Mouse (Mus musculus): ENCODE measurements around the gene Grid2. TPM values are rescaled to one million over a fixed set of nuclear protein-coding genes. Genes with fewer than 3 reads are reported as not detected.

Gene Grid2
- polyA plus RNA-seq, 1 experiment from 2014 or later = 0.76 TPM

DNA sequence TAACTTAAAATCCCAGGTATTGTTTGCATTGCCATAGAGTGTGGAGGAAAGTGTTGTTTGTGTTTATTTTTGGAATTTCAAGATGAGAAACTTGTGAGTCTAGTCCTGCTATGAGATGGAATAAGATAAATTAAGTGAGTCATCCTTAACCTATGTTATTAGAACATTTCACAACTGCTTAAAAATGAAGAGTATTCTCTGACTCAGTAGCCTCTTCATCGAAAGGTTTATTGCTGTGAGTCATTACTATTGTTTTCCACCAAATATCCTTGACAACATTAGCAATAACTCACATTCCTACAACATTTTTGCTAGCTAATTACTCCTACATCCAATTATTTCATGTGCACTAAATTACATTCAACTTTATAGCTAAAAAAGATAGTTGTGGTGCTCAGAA, 91.3 kb downstream of the Grid2 start:
- ATAC-seq (replicated peaks; ENCODE audit: insufficient number of reproducible peaks, low FRiP score, low TSS enrichment) = no peak
- H3K27ac ChIP-seq (ENCODE audit: low read depth, low read length) = no peak overlapping the region
- no peaks in the 10 kb centered on the region for H3K36me3 ChIP-seq (ENCODE audit: control insufficient read depth, insufficient read depth, low read length)
- WGBS (ENCODE audit: insufficient replicate concordance) = 63% methylated on average over 1 of the region's 1 CpGs
- no peaks in the 10 kb centered on the region for H3K9me3 ChIP-seq (replicated peaks; ENCODE audit: control insufficient read depth, low read length)
- no peaks in the 10 kb centered on the region for H3K27me3 ChIP-seq (ENCODE audit: control insufficient read depth, insufficient read depth, low read length)
- H3K4me1 ChIP-seq (ENCODE audit: control insufficient read depth, insufficient read depth, low read length) = no peaks in the 10 kb centered on the region
- H3K9ac ChIP-seq (ENCODE audit: low read depth, low read length) = no peak overlapping the region
- no peak overlapping the region for H3K4me2 ChIP-seq
- no peak overlapping the region for H3K4me3 ChIP-seq (ENCODE audit: low read depth, low read length)

DNA sequence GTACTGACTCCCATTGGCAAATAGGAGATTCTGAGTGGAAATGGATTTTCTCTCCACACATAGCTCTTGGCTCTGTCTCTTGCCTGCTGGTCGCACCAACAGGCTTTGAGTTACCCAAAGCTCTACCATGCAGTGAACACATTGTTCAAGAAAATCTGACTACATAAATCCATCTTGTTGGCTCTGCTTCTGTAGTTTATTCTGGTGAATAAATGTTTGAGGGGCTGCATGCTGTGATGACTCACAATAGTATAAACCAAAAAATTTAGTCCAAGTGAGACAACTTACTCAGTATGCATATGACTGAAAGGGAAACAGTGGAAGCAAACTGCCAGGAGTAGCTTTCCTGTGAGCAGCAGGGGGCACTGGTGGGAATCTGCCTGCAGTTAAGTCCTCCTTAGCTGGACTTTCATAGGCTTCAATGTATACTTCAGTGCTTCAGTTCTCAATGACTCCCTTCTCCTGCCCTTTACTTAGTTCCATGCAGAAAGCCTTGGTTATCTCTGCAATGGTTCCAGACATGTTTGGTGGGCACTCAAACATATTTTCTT, 125.5 kb downstream of the Grid2 start:
- H3K27me3 ChIP-seq (ENCODE audit: control insufficient read depth, insufficient read depth, low read length) = no peaks in the 10 kb centered on the region
- ATAC-seq (replicated peaks; ENCODE audit: insufficient number of reproducible peaks, low FRiP score, low TSS enrichment) = no peak
- H3K27ac ChIP-seq (ENCODE audit: low read depth, low read length) = no peak overlapping the region
- no peak overlapping the region for H3K9ac ChIP-seq (ENCODE audit: low read depth, low read length)
- WGBS (ENCODE audit: insufficient replicate concordance) = 72% methylated on average over 1 of the region's 1 CpGs
- H3K4me2 ChIP-seq = no peak overlapping the region
- H3K4me3 ChIP-seq (ENCODE audit: low read depth, low read length) = no peak overlapping the region
- H3K36me3 ChIP-seq (ENCODE audit: control insufficient read depth, insufficient read depth, low read length) = no peaks in the 10 kb centered on the region
- no peaks in the 10 kb centered on the region for H3K9me3 ChIP-seq (replicated peaks; ENCODE audit: control insufficient read depth, low read length)
- H3K4me1 ChIP-seq (ENCODE audit: control insufficient read depth, insufficient read depth, low read length) = no peaks in the 10 kb centered on the region

DNA sequence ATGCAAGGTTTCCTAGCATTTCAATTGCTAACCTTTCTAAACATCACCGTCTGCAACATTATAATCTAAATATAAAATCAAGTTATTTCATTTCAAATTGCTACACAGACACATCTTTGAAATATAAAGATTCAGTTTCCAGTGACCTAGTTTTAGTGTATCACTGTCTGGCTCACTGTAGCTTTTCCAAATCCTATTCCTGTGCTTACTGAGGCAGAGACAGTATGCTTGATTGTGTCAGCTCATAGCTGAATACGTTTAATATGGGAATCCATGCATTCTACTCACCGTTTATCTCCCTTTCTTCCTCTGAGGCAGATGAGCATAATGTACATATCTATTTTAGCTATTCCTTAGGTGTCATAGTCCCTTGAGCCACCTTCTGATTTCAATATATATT, 146.0 kb downstream of the Grid2 start:
- Histone ChIP-seq H3K9ac (ENCODE audit: low read depth, low read length) (no peak overlapping the region), H3K36me3 (ENCODE audit: control insufficient read depth, insufficient read depth, low read length) (no peaks in the 10 kb centered on the region), H3K4me3 (ENCODE audit: low read depth, low read length) (no peak overlapping the region), H3K27me3 (ENCODE audit: control insufficient read depth, insufficient read depth, low read length) (no peaks in the 10 kb centered on the region), H3K9me3 (replicated peaks; ENCODE audit: control insufficient read depth, low read length) (no peaks in the 10 kb centered on the region), H3K4me2 (no peak overlapping the region), H3K4me1 (ENCODE audit: control insufficient read depth, insufficient read depth, low read length) (no peaks in the 10 kb centered on the region), H3K27ac (ENCODE audit: low read depth, low read length) (no peak overlapping the region)
- ATAC-seq (replicated peaks; ENCODE audit: insufficient number of reproducible peaks, low FRiP score, low TSS enrichment) = no peak
- 75% methylated on average over 3 of the region's 3 CpGs for WGBS (ENCODE audit: insufficient replicate concordance)

DNA sequence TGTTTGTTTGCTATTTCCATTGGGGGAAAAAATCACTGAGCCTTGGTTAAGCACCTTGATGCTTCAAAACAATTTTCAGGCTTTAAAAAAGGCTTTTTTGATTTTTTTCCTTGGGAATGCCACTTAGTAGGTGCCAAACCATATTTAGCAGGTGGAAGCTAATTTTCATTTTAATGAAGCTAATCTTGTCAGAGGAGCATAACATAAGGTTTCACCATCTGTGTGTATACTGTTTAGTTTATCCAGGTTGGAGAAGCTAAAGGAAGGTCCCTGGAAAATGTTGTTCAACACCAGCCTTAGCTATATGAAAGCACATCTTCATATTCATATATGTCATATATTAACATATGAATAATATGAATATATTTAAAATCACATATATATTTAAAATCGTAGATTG, 161.9 kb downstream of the Grid2 start:
- Histone ChIP-seq H3K4me3 (ENCODE audit: low read depth, low read length) (no peak overlapping the region), H3K9ac (ENCODE audit: low read depth, low read length) (no peak overlapping the region), H3K36me3 (ENCODE audit: control insufficient read depth, insufficient read depth, low read length) (no peaks in the 10 kb centered on the region), H3K27ac (ENCODE audit: low read depth, low read length) (no peak overlapping the region), H3K4me2 (no peak overlapping the region), H3K4me1 (ENCODE audit: control insufficient read depth, insufficient read depth, low read length) (no peaks in the 10 kb centered on the region), H3K9me3 (replicated peaks; ENCODE audit: control insufficient read depth, low read length) (no peaks in the 10 kb centered on the region), H3K27me3 (ENCODE audit: control insufficient read depth, insufficient read depth, low read length) (no peaks in the 10 kb centered on the region)
- ATAC-seq (replicated peaks; ENCODE audit: insufficient number of reproducible peaks, low FRiP score, low TSS enrichment) = no peak
- WGBS (ENCODE audit: insufficient replicate concordance) = 75% methylated on average over 1 of the region's 1 CpGs

DNA sequence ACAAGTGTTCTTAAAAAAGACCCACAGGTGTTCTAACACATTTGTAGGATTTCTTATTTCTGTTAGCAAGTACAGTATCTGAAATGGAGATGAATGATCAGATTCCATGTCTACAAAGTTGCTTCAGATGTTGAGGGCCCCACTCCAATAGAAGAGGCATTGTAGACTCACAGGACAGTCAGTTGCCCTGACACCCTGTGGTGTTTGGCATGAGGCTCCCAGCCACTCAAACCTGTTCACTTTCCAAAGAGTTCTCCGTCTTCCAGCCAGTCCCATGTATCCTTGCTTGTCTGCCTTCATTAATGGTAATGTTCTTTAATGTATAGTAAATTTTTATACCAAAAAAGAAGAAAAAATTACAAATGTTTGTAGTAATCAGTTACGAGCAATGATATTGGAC, 177.1 kb downstream of the Grid2 start:
- Histone ChIP-seq H3K4me2 (no peak overlapping the region), H3K9me3 (replicated peaks; ENCODE audit: control insufficient read depth, low read length) (no peaks in the 10 kb centered on the region), H3K27ac (ENCODE audit: low read depth, low read length) (no peak overlapping the region), H3K36me3 (ENCODE audit: control insufficient read depth, insufficient read depth, low read length) (no peaks in the 10 kb centered on the region), H3K27me3 (ENCODE audit: control insufficient read depth, insufficient read depth, low read length) (no peaks in the 10 kb centered on the region), H3K9ac (ENCODE audit: low read depth, low read length) (no peak overlapping the region), H3K4me1 (ENCODE audit: control insufficient read depth, insufficient read depth, low read length) (no peaks in the 10 kb centered on the region), H3K4me3 (ENCODE audit: low read depth, low read length) (no peak overlapping the region)
- 71% methylated on average over 2 of the region's 2 CpGs for WGBS (ENCODE audit: insufficient replicate concordance)
- no peak for ATAC-seq (replicated peaks; ENCODE audit: insufficient number of reproducible peaks, low FRiP score, low TSS enrichment)

DNA sequence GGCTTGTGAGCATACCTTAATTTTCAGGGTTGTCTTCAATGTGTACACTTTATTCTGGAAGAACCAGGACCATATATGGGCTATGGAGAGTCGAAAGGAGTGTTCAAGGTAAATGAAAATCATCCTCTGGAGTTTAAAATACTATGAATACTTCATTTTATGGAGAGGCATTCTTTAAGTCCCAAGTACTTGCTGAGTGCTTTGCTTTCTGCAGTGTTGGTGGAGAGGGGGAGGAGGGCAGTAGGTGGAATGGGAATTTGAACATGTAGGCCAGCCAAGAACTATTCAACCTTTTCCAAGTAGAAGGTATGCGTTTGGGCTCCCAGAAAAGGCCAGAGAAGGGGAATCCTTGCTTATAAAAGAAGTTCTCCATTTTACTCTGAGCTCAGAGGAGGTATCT, 192.5 kb downstream of the Grid2 start:
- WGBS (ENCODE audit: insufficient replicate concordance) = 84% methylated on average over 2 of the region's 2 CpGs

DNA sequence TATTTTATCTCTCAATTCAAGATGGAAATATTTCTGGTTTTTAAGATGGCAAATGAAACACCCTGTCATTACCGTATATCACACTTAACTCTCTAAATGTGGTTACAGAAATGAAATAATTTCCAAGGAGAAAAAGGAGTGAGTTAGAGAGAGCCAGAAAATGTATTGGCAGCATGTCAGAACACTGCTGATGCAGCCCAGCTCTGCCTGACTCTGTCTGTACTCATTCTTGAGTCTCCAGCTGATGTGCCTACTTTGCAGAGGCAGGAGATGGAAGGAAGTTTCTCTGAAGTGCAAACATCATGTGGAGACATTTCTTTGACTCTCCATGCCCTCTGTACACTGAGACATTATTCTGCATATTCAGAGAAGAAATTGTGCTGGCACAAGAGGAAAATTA, 226.5 kb downstream of the Grid2 start:
- Histone ChIP-seq H3K36me3 (ENCODE audit: control insufficient read depth, insufficient read depth, low read length) (no peaks in the 10 kb centered on the region), H3K4me3 (ENCODE audit: low read depth, low read length) (no peak overlapping the region), H3K27me3 (ENCODE audit: control insufficient read depth, insufficient read depth, low read length) (no peaks in the 10 kb centered on the region), H3K4me2 (no peak overlapping the region), H3K4me1 (ENCODE audit: control insufficient read depth, insufficient read depth, low read length) (no peaks in the 10 kb centered on the region), H3K9ac (ENCODE audit: low read depth, low read length) (no peak overlapping the region), H3K9me3 (replicated peaks; ENCODE audit: control insufficient read depth, low read length) (no peaks in the 10 kb centered on the region), H3K27ac (ENCODE audit: low read depth, low read length) (no peak overlapping the region)
- ATAC-seq (replicated peaks; ENCODE audit: insufficient number of reproducible peaks, low FRiP score, low TSS enrichment) = no peak
- 91% methylated on average over 1 of the region's 1 CpGs for WGBS (ENCODE audit: insufficient replicate concordance)

More for the DNA sequence above, 192.5 kb downstream of the Grid2 start:
- no peak overlapping the region for H3K27ac ChIP-seq (ENCODE audit: low read depth, low read length)
- H3K27me3 ChIP-seq (ENCODE audit: control insufficient read depth, insufficient read depth, low read length) = no peaks in the 10 kb centered on the region
- no peak overlapping the region for H3K9ac ChIP-seq (ENCODE audit: low read depth, low read length)
- no peaks in the 10 kb centered on the region for H3K36me3 ChIP-seq (ENCODE audit: control insufficient read depth, insufficient read depth, low read length)
- H3K4me3 ChIP-seq (ENCODE audit: low read depth, low read length) = no peak overlapping the region
- no peak overlapping the region for H3K4me2 ChIP-seq
- ATAC-seq (replicated peaks; ENCODE audit: insufficient number of reproducible peaks, low FRiP score, low TSS enrichment) = no peak
- no peaks in the 10 kb centered on the region for H3K9me3 ChIP-seq (replicated peaks; ENCODE audit: control insufficient read depth, low read length)
- no peaks in the 10 kb centered on the region for H3K4me1 ChIP-seq (ENCODE audit: control insufficient read depth, insufficient read depth, low read length)

DNA sequence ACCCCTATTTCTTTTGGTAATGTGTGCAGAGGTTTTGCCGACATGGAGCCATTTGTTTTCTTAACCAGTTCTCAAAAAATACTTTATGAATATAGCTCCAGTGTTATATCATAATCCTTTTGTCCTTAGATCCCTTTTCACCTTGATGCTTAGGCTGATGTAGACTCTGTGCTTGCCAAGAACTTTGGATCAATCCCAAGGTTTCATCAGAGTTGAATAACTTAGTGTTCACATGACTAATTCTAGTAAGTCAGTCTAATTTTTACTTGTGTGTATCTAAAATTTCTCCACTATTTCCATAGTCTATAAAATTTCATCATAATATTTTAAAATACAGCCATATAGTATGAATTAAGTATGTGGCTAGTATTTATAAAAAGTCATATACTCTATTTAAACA, 259.3 kb downstream of the Grid2 start:
- 81% methylated on average over 1 of the region's 1 CpGs for WGBS (ENCODE audit: insufficient replicate concordance)
- H3K4me2 ChIP-seq = no peak overlapping the region

DNA sequence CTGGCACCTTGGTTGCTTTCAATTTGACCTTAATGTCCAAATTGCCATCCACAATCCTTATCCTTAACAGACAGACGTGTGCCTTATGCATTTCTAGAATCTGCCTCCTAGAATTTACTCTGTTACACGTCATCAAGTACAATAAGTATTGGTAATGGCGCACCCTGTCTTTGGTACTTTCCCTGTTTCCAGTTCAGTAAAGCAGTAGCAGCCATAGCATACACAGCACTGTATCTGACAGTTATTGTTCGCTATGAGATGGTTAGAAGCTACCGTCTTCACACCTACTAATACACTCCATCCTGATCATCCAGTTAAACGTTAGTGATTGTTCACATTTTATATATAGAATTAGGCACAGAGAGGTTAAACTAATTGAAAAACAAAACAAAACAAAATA, 260.3 kb downstream of the Grid2 start:
- H3K4me1 ChIP-seq (ENCODE audit: control insufficient read depth, insufficient read depth, low read length) = no peaks in the 10 kb centered on the region
- WGBS (ENCODE audit: insufficient replicate concordance) = 78% methylated on average over 6 of the region's 6 CpGs
- no peak overlapping the region for H3K9ac ChIP-seq (ENCODE audit: low read depth, low read length)
- H3K27ac ChIP-seq (ENCODE audit: low read depth, low read length) = no peak overlapping the region
- no peaks in the 10 kb centered on the region for H3K27me3 ChIP-seq (ENCODE audit: control insufficient read depth, insufficient read depth, low read length)
- H3K4me3 ChIP-seq (ENCODE audit: low read depth, low read length) = no peak overlapping the region
- H3K36me3 ChIP-seq (ENCODE audit: control insufficient read depth, insufficient read depth, low read length) = no peaks in the 10 kb centered on the region
- no peak overlapping the region for H3K4me2 ChIP-seq
- no peak for ATAC-seq (replicated peaks; ENCODE audit: insufficient number of reproducible peaks, low FRiP score, low TSS enrichment)
- H3K9me3 ChIP-seq (replicated peaks; ENCODE audit: control insufficient read depth, low read length) = no peaks in the 10 kb centered on the region

More for the DNA sequence above, 259.3 kb downstream of the Grid2 start:
- Histone ChIP-seq H3K9ac (ENCODE audit: low read depth, low read length) (no peak overlapping the region), H3K27me3 (ENCODE audit: control insufficient read depth, insufficient read depth, low read length) (no peaks in the 10 kb centered on the region), H3K36me3 (ENCODE audit: control insufficient read depth, insufficient read depth, low read length) (no peaks in the 10 kb centered on the region), H3K4me1 (ENCODE audit: control insufficient read depth, insufficient read depth, low read length) (no peaks in the 10 kb centered on the region), H3K9me3 (replicated peaks; ENCODE audit: control insufficient read depth, low read length) (no peaks in the 10 kb centered on the region), H3K27ac (ENCODE audit: low read depth, low read length) (no peak overlapping the region), H3K4me3 (ENCODE audit: low read depth, low read length) (no peak overlapping the region)
- ATAC-seq (replicated peaks; ENCODE audit: insufficient number of reproducible peaks, low FRiP score, low TSS enrichment) = no peak

Measured in heart, embryonic 11.5 days (tissue).